Mouse (Mus musculus): Measurements from ENCODE around the gene Fxyd6. TPM values are rescaled to one million over a fixed set of nuclear protein-coding genes. Genes with fewer than 3 reads are reported as not detected.

The Fxyd6 gene
- total RNA-seq (2014; rRNA removed) (461 and 490 TPM in 2 replicates), polyA plus RNA-seq (2015; fragmentation: Nextera tagmentation; extraction: Ambion mirVana) (752 and 767 TPM in 2 replicates)

DNA sequence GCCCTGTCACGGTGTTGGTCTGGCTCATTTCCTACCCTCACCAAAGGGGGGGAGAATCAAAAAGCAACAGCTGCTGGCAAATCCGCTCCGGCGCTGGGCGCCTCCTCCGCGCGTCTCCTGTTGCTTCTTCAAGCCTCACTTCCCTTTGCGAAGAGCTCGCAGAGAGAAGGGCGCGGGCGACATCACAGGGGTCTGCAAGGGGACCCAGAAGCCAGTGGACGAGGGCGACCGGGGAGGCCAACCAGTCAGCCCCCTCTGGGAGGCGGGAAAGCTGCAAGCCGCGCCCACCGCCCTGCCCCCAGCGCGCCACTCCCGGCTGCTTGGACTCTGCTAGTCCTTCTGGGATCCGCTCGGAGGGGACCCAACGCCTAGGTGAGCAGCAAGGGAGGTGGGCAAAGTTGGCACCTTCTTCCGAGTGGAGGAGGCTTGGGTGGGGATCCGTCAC is at the start of gene Fxyd6:
Gene Fxyd6, plus strand, starts transcription at position 69 of the 445 bp plus-strand sequence.
- Histone ChIP-seq H3K4me2 (ENCODE audit: low read depth, low read length) (peak within 1 kb of the TSS; percentile 86), H3K27ac (peak within 1 kb of the TSS; percentile 94), H3K4me3 (ENCODE audit: low read length) (peak within 1 kb of the TSS; percentile 78), H3K36me3 (ENCODE audit: insufficient read depth, low read length) (no peaks in the 10 kb centered on the region), H3K9me3 (ENCODE audit: low read length) (no peaks in the 10 kb centered on the region), H3K27me3 (ENCODE audit: insufficient read depth, low read length) (no peaks in the 10 kb centered on the region), H3K4me1 (ENCODE audit: insufficient read depth, low read length) (peaks cover 14% of the 10 kb centered on the region), H3K9ac (replicated peaks; ENCODE audit: low read length) (peak within 1 kb of the TSS; percentile 80)
- TF ChIP-seq CTCF (IDR thresholded peaks at IDR 0.05; ENCODE audit: low read depth) = no peak
- ATAC-seq (peak; percentile 81), DNase-seq (ENCODE audit: low spot score) (peak; percentile 82)
- under 1% methylated on average over 28 of the region's 28 CpGs for WGBS

GRCm38 (mm10) chr9:45321465-45321864 is 48.5 kb upstream of the Fxyd6 start:
- WGBS = 50% methylated on average over 6 of the region's 6 CpGs
- Histone ChIP-seq H3K4me1 (ENCODE audit: insufficient read depth, low read length) (no peaks in the 10 kb centered on the region), H3K9ac (replicated peaks; ENCODE audit: low read length) (no peak overlapping the region), H3K27ac (no peak overlapping the region), H3K36me3 (ENCODE audit: insufficient read depth, low read length) (no peaks in the 10 kb centered on the region), H3K4me3 (ENCODE audit: low read length) (no peak overlapping the region), H3K4me2 (ENCODE audit: low read depth, low read length) (no peak overlapping the region), H3K9me3 (ENCODE audit: low read length) (no peaks in the 10 kb centered on the region), H3K27me3 (ENCODE audit: insufficient read depth, low read length) (no peaks in the 10 kb centered on the region)
- TF ChIP-seq CTCF (IDR thresholded peaks at IDR 0.05; ENCODE audit: low read depth) = no peak
- DNase-seq (ENCODE audit: low spot score) = peak; percentile 80
- ATAC-seq = peak; percentile 88

DNA sequence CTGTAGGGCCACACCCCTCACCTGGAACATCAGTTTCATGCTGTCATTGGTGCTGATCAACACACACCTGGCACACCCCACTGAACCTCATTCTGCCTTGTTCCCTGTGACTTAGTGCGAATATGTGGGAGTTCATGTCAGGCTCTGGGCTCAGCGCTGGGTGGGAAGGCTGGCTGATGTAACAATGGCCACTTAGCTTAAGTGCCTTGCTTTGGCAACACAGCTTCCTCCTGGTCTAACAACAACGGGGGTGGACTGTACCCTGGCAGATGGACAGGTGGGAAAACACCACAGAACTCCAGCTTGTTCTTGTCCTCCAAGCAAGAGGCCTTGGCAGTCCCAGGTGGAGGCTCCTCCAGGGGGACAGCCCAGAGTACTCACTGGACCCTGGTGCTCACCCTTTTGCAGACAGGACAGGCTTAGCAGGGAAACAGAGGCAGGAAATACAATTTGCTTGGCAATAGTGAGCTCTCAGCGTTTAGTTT is 48.0 kb upstream of the Fxyd6 start:
- 80% methylated on average over 4 of the region's 4 CpGs for WGBS
- Histone ChIP-seq H3K9me3 (ENCODE audit: low read length) (no peaks in the 10 kb centered on the region), H3K4me2 (ENCODE audit: low read depth, low read length) (no peak overlapping the region), H3K9ac (replicated peaks; ENCODE audit: low read length) (no peak overlapping the region), H3K4me1 (ENCODE audit: insufficient read depth, low read length) (no peaks in the 10 kb centered on the region), H3K27me3 (ENCODE audit: insufficient read depth, low read length) (no peaks in the 10 kb centered on the region), H3K4me3 (ENCODE audit: low read length) (no peak overlapping the region), H3K27ac (no peak overlapping the region), H3K36me3 (ENCODE audit: insufficient read depth, low read length) (no peaks in the 10 kb centered on the region)
- no peak for TF ChIP-seq CTCF (IDR thresholded peaks at IDR 0.05; ENCODE audit: low read depth)
- DNase-seq (ENCODE audit: low spot score) (no peak), ATAC-seq (peak; percentile 4; the same call in 1 of the 2 replicates)

- no peak for ATAC-seq
- Histone ChIP-seq H3K27me3 (ENCODE audit: insufficient read depth, low read length) (no peaks in the 10 kb centered on the region), H3K36me3 (ENCODE audit: insufficient read depth, low read length) (no peaks in the 10 kb centered on the region), H3K9ac (replicated peaks; ENCODE audit: low read length) (no peak overlapping the region), H3K4me3 (ENCODE audit: low read length) (no peak overlapping the region), H3K4me1 (ENCODE audit: insufficient read depth, low read length) (no peaks in the 10 kb centered on the region), H3K27ac (no peak overlapping the region), H3K4me2 (ENCODE audit: low read depth, low read length) (no peak overlapping the region), H3K9me3 (ENCODE audit: low read length) (no peaks in the 10 kb centered on the region)
- no peak for DNase-seq (ENCODE audit: low spot score)
- WGBS = 86% methylated on average over 9 of the region's 9 CpGs
- TF ChIP-seq CTCF (IDR thresholded peaks at IDR 0.05; ENCODE audit: low read depth) = no peak
These were observed 43.6 kb upstream of the Fxyd6 start for GRCm38 (mm10) chr9:45326390-45326789.

DNA sequence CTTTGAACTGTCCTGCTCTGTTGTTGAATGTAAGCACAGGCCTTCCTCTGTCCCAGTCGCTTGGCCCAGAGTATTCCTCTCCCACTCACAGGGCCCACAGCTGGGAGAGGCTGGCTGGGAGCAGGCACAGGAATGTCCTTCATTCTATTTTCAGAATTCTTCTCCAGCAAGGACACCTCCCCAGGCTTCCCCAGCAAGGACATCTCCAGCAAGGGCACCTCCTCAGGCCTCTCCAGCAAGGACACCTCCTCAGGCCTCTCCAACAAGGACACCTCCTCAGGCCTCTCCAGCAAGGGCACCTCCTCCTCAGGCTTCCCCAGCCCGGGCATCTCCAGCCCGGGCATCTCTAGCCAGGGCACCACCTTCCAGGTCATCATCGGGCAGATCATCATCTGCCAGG is 41.7 kb upstream of the Fxyd6 start:
- WGBS = 85% methylated on average over 4 of the region's 4 CpGs

DNA sequence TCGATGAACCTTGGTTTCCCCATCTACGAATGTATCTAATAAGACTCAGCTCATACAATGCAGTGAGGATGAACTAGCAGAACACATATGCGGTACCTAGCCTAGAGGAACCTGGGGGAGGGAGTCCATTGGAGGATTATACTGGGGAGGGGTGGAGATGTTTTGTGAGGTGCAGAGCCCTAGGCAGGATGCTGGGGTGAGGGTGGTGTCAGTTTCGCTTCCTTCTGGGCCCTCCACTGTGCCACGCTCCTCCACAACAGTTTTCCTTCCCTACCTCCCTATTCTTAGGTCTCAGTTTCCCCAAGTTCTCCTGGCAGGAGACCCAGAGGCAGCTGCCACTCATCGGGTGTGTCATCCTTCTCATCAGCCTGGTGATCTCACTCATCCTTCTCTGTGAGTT is 40.4 kb upstream of the Fxyd6 start:
- no peak overlapping the region for H3K4me2 ChIP-seq (ENCODE audit: low read depth, low read length)
- DNase-seq (ENCODE audit: low spot score) (no peak), ATAC-seq (no peak)
- no peaks in the 10 kb centered on the region for H3K36me3 ChIP-seq (ENCODE audit: insufficient read depth, low read length)
- H3K9ac ChIP-seq (replicated peaks; ENCODE audit: low read length) = no peak overlapping the region
- H3K9me3 ChIP-seq (ENCODE audit: low read length) = no peaks in the 10 kb centered on the region
- WGBS = 93% methylated on average over 6 of the region's 6 CpGs
- no peak overlapping the region for H3K4me3 ChIP-seq (ENCODE audit: low read length)
- TF ChIP-seq CTCF (IDR thresholded peaks at IDR 0.05; ENCODE audit: low read depth) = no peak
- H3K27ac ChIP-seq = no peak overlapping the region
- H3K4me1 ChIP-seq (ENCODE audit: insufficient read depth, low read length) = no peaks in the 10 kb centered on the region
- H3K27me3 ChIP-seq (ENCODE audit: insufficient read depth, low read length) = no peaks in the 10 kb centered on the region

More for the DNA sequence above, 41.7 kb upstream of the Fxyd6 start:
- Histone ChIP-seq H3K4me1 (ENCODE audit: insufficient read depth, low read length) (no peaks in the 10 kb centered on the region), H3K27me3 (ENCODE audit: insufficient read depth, low read length) (no peaks in the 10 kb centered on the region), H3K9me3 (ENCODE audit: low read length) (no peaks in the 10 kb centered on the region), H3K9ac (replicated peaks; ENCODE audit: low read length) (no peak overlapping the region), H3K4me2 (ENCODE audit: low read depth, low read length) (no peak overlapping the region), H3K27ac (no peak overlapping the region), H3K4me3 (ENCODE audit: low read length) (no peak overlapping the region), H3K36me3 (ENCODE audit: insufficient read depth, low read length) (no peaks in the 10 kb centered on the region)
- ATAC-seq = no peak
- no peak for TF ChIP-seq CTCF (IDR thresholded peaks at IDR 0.05; ENCODE audit: low read depth)
- DNase-seq (ENCODE audit: low spot score) = no peak

DNA sequence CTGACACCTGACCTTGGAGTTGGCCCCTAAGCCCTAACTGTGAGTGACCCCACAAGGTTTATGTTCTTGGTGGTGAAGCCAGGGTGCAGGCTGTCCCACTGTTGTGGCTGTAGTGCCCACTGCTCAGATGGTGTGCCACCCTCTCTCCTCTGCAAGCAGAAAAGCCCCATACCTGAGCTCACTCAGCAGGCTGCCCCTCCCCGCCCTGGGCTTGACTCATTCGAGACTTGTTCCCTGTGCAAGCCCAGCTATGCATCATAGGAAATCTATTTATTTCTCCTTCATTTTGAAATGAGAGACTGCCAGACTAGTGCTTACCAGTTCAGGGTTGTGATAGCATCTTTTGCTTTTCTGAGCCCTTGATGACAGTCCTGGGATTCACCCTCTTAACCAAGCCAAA is 32.6 kb upstream of the Fxyd6 start:
- H3K27me3 ChIP-seq (ENCODE audit: insufficient read depth, low read length) = no peaks in the 10 kb centered on the region
- 76% methylated on average over 2 of the region's 2 CpGs for WGBS

More for the DNA sequence above, 32.6 kb upstream of the Fxyd6 start:
- H3K9me3 ChIP-seq (ENCODE audit: low read length) = no peaks in the 10 kb centered on the region
- no peak overlapping the region for H3K4me2 ChIP-seq (ENCODE audit: low read depth, low read length)
- ATAC-seq = no peak
- no peak overlapping the region for H3K4me3 ChIP-seq (ENCODE audit: low read length)
- H3K27ac ChIP-seq = no peak overlapping the region
- TF ChIP-seq CTCF (IDR thresholded peaks at IDR 0.05; ENCODE audit: low read depth) = no peak
- no peak for DNase-seq (ENCODE audit: low spot score)
- H3K4me1 ChIP-seq (ENCODE audit: insufficient read depth, low read length) = no peaks in the 10 kb centered on the region
- no peaks in the 10 kb centered on the region for H3K36me3 ChIP-seq (ENCODE audit: insufficient read depth, low read length)
- no peak overlapping the region for H3K9ac ChIP-seq (replicated peaks; ENCODE audit: low read length)

All from hindbrain, postnatal 0 days (tissue).